In genomic region chr3:128088207-128088606, GRCm38 (mm10) we compare ENCODE assay signal across 10 mouse cellular contexts.
DNase-seq lines count a peak whose midpoint lies in the region; ATAC-seq and TF ChIP-seq lines count a peak whose summit lies in the region.
"Had no signal": no experiment of that assay in that cellular context is flagged by ENCODE, and none has a peak within 500 bp of the region (broad histone marks: within the 10 kb centered on the region; RNA-seq: fewer than 3 reads in every experiment).

No protein-coding gene starts in this region.

- no peak overlapping the region for H3K4me2 ChIP-seq in forebrain, embryonic 12.5 days
- no peak overlapping the region for H3K4me2 ChIP-seq in intestine, postnatal 0 days (replicated peaks; ENCODE audit: low read depth)
- H3K4me2 ChIP-seq: liver, embryonic 15.5 days had no signal

- no peak overlapping the region for H3K4me3 ChIP-seq in cerebellum, adult 2 months (replicated peaks; ENCODE audit: insufficient read depth, low read depth, low read length)
- H3K4me3 ChIP-seq in forebrain, embryonic 12.5 days (replicated peaks): no peak overlapping the region
- no peak overlapping the region for H3K4me3 ChIP-seq in intestine, postnatal 0 days (ENCODE audit: low read depth, low read length)
- H3K4me3 ChIP-seq: liver, embryonic 15.5 days had no signal

- 17% methylated on average over 4 of the region's 4 CpGs for WGBS in cerebellum, adult 2 months
- 52% methylated on average over 4 of the region's 4 CpGs for WGBS in forebrain, embryonic 12.5 days
- 35% methylated on average over 4 of the region's 4 CpGs for whole genome bisulfite sequencing in intestine, postnatal 0 days

- intact Hi-C loops in left cerebral cortex, postnatal 4 days (cut with DNase I): loop anchor here (5.0 to 10.0 kb wide), 2 partner anchors 249 to 1117 kb away; no protein-coding TSS in a partner anchor

- no peaks in the 10 kb centered on the region for H3K4me1 ChIP-seq in cerebellum, adult 2 months (ENCODE audit: control insufficient read depth, insufficient read depth, low read length)
- no peaks in the 10 kb centered on the region for H3K4me1 ChIP-seq in forebrain, embryonic 12.5 days
- no peaks in the 10 kb centered on the region for H3K4me1 ChIP-seq in intestine, postnatal 0 days (replicated peaks; ENCODE audit: control insufficient read depth, insufficient read depth, low read length)
- H3K4me1 ChIP-seq: liver, embryonic 15.5 days had no signal

- DNase-seq in cerebellum, adult 2 months: no peak
- no peak for DNase-seq in cerebellum, adult 9-10 months
- peak; percentile 47 for DNase-seq in R1 (ENCODE audit: low read depth, low spot score)
- DNase-seq in left cerebral cortex, postnatal 4 days: peak; percentile 54
- DNase-seq in naive thymus-derived CD4-positive, alpha-beta T cell, adult 2 months (ENCODE audit: low read depth): peak; percentile 51
- DNase-seq in yolk sac, embryonic 10.5 days (ENCODE audit: low spot score): peak; percentile 6

- H3K27me3 ChIP-seq in cerebellum, adult 2 months (ENCODE audit: control insufficient read depth, insufficient read depth, low read length): no peaks in the 10 kb centered on the region
- no peaks in the 10 kb centered on the region for H3K27me3 ChIP-seq in forebrain, embryonic 12.5 days
- no peaks in the 10 kb centered on the region for H3K27me3 ChIP-seq in intestine, postnatal 0 days (replicated peaks; ENCODE audit: control insufficient read depth, insufficient read depth, low read length)
- H3K27me3 ChIP-seq: liver, embryonic 15.5 days had no signal

- H3K9me3 ChIP-seq in forebrain, embryonic 12.5 days: no peaks in the 10 kb centered on the region
- H3K9me3 ChIP-seq in intestine, postnatal 0 days (ENCODE audit: control insufficient read depth): no peaks in the 10 kb centered on the region
- H3K9me3 ChIP-seq: G1E; liver, embryonic 15.5 days had no signal

- H3K27ac ChIP-seq in cerebellum, adult 2 months (ENCODE audit: insufficient read depth, low read length): no peak overlapping the region
- H3K27ac ChIP-seq in forebrain, embryonic 12.5 days: no peak overlapping the region
- H3K27ac ChIP-seq in intestine, postnatal 0 days (ENCODE audit: low read depth, low read length): no peak overlapping the region
- H3K27ac ChIP-seq: liver, embryonic 15.5 days had no signal

- TF ChIP-seq POLR2A in cerebellum, adult 2 months (IDR thresholded peaks at IDR 0.05; ENCODE audit: borderline replicate concordance, insufficient read depth, low read length): no peak

- ATAC-seq in forebrain, embryonic 12.5 days (ENCODE audit: low FRiP score): peak; percentile 92
- ATAC-seq in intestine, postnatal 0 days: peak; percentile 57; the same call in 1 of the 2 replicates

- H3K36me3 ChIP-seq in forebrain, embryonic 12.5 days (replicated peaks): no peaks in the 10 kb centered on the region
- no peaks in the 10 kb centered on the region for H3K36me3 ChIP-seq in intestine, postnatal 0 days (ENCODE audit: control insufficient read depth, insufficient read depth)
- H3K36me3 ChIP-seq: G1E; liver, embryonic 15.5 days had no signal

- H3K9ac ChIP-seq in forebrain, embryonic 12.5 days: no peak overlapping the region
- H3K9ac ChIP-seq in intestine, postnatal 0 days (ENCODE audit: low read depth, low read length): no peak overlapping the region
- H3K9ac ChIP-seq: liver, embryonic 15.5 days had no signal

- TF ChIP-seq CTCF in cerebellum, adult 2 months (IDR thresholded peaks at IDR 0.05; ENCODE audit: borderline replicate concordance, insufficient read depth, low read depth, low read length): peak; percentile 34; the same call in 1 of the 2 replicates
- peak; percentile 80 for TF ChIP-seq CTCF in intestine, postnatal 0 days (IDR thresholded peaks at IDR 0.05; ENCODE audit: low read depth)

Comparison
In these comparisons a context has a peak if more than half of its experiments do, and no peak if none do; other contexts are left out.
1. DNase-seq: peak in R1 (single experiment), left cerebral cortex, postnatal 4 days (single experiment), naive thymus-derived CD4-positive, alpha-beta T cell, adult 2 months (single experiment) and yolk sac, embryonic 10.5 days (single experiment); none in cerebellum, adult 2 months (0 of 2) and cerebellum, adult 9-10 months (single experiment).